Comparison of ENCODE assay signal across 9 mouse cellular contexts in genomic region chr1:86433359-86433758, GRCm38 (mm10). TPM values are rescaled to one million over a fixed set of nuclear protein-coding genes. Genes with fewer than 3 reads are reported as not detected.
DNase-seq lines count a peak whose midpoint lies in the region; ATAC-seq and TF ChIP-seq lines count a peak whose summit lies in the region.
"Had no signal": no experiment of that assay in that cellular context is flagged by ENCODE, and none has a peak within 500 bp of the region (broad histone marks: within the 10 kb centered on the region; RNA-seq: fewer than 3 reads in every experiment).

No protein-coding gene starts in this region.

- 63% methylated on average over 7 of the region's 7 CpGs for WGBS in kidney, postnatal 0 days
- 81% methylated on average over 7 of the region's 7 CpGs for WGBS in forebrain, embryonic 11.5 days
- 78% methylated on average over 7 of the region's 7 CpGs for WGBS in intestine, embryonic 15.5 days

- no peak overlapping the region for H3ac ChIP-seq in myocyte (ENCODE audit: control insufficient read depth, insufficient read length)

- H3K79me2 ChIP-seq in myocyte (ENCODE audit: control insufficient read depth, insufficient read depth): no peaks in the 10 kb centered on the region

- no peak overlapping the region for H3K4me2 ChIP-seq in kidney, postnatal 0 days (ENCODE audit: low read length)
- H3K4me2 ChIP-seq in forebrain, embryonic 11.5 days (ENCODE audit: low read depth, low read length, severe bottlenecking): no peak overlapping the region
- peak overlapping the region; percentile 86; the same call in 1 of the 2 replicates for H3K4me2 ChIP-seq in intestine, embryonic 15.5 days (replicated peaks)
- peak overlapping the region; percentile 77 for H3K4me2 ChIP-seq in myocyte (ENCODE audit: low read depth)

- DNase-seq in kidney, postnatal 0 days (ENCODE audit: low spot score): no peak
- no peak for DNase-seq in kidney, postnatal 25 days
- DNase-seq in forebrain, embryonic 11.5 days (ENCODE audit: low spot score): no peak
- DNase-seq in layer of hippocampus, postnatal 10 days (ENCODE audit: low spot score in 2 of 2): no peak
- DNase-seq in gastrocnemius, adult 8-10 months (ENCODE audit: low spot score in 2 of 2): no peak

- no peaks in the 10 kb centered on the region for H3K36me3 ChIP-seq in kidney, postnatal 0 days (ENCODE audit: insufficient read depth, low read length)
- no peaks in the 10 kb centered on the region for H3K36me3 ChIP-seq in forebrain, embryonic 11.5 days (ENCODE audit: control insufficient read depth, insufficient read depth, low read length)
- no peaks in the 10 kb centered on the region for H3K36me3 ChIP-seq in intestine, embryonic 15.5 days
- no peaks in the 10 kb centered on the region for H3K36me3 ChIP-seq in myocyte (ENCODE audit: control insufficient read depth, insufficient read depth)

- TF ChIP-seq CTCF in kidney, postnatal 0 days (IDR thresholded peaks at IDR 0.05; ENCODE audit: low read depth): no peak

- no peaks in the 10 kb centered on the region for H3K27me3 ChIP-seq in kidney, postnatal 0 days (ENCODE audit: insufficient read depth, low read length)
- no peaks in the 10 kb centered on the region for H3K27me3 ChIP-seq in forebrain, embryonic 11.5 days (ENCODE audit: control insufficient read depth, insufficient read depth, low read length)
- no peaks in the 10 kb centered on the region for H3K27me3 ChIP-seq in intestine, embryonic 15.5 days (replicated peaks)
- no peaks in the 10 kb centered on the region for H3K27me3 ChIP-seq in myocyte (ENCODE audit: control insufficient read depth, insufficient read depth, insufficient read length)

- peaks cover 16% of the 10 kb centered on the region for H3K4me1 ChIP-seq in kidney, postnatal 0 days (replicated peaks; ENCODE audit: insufficient read depth, low read length)
- H3K4me1 ChIP-seq in forebrain, embryonic 11.5 days (replicated peaks; ENCODE audit: control insufficient read depth, insufficient read depth, low read length): peaks cover 25% of the 10 kb centered on the region
- peaks cover 35% of the 10 kb centered on the region for H3K4me1 ChIP-seq in intestine, embryonic 15.5 days (replicated peaks)

- H3K27ac ChIP-seq in kidney, postnatal 0 days: peak overlapping the region; percentile 98
- peak overlapping the region; percentile 100 for H3K27ac ChIP-seq in forebrain, embryonic 11.5 days (ENCODE audit: low read depth, low read length)
- peak overlapping the region; percentile 94 for H3K27ac ChIP-seq in intestine, embryonic 15.5 days

- H3K4me3 ChIP-seq in kidney, postnatal 0 days (replicated peaks; ENCODE audit: low read depth, low read length): no peak overlapping the region
- no peak overlapping the region for H3K4me3 ChIP-seq in forebrain, embryonic 11.5 days (ENCODE audit: low read depth, low read length)
- H3K4me3 ChIP-seq in intestine, embryonic 15.5 days (replicated peaks): no peak overlapping the region
- H3K4me3 ChIP-seq in myocyte: peak overlapping the region; percentile 20

- H3K9ac ChIP-seq in kidney, postnatal 0 days (ENCODE audit: low read depth, low read length): no peak overlapping the region
- H3K9ac ChIP-seq in forebrain, embryonic 11.5 days (ENCODE audit: low read length): no peak overlapping the region; the same call in 1 of the 2 replicates
- H3K9ac ChIP-seq in intestine, embryonic 15.5 days: no peak overlapping the region

- ATAC-seq in kidney, postnatal 0 days (replicated peaks; ENCODE audit: low FRiP score, low read depth): no peak
- ATAC-seq in forebrain, embryonic 11.5 days (replicated peaks; ENCODE audit: low FRiP score): no peak
- ATAC-seq in intestine, embryonic 15.5 days: no peak
- ATAC-seq in megakaryocyte progenitor cell, adult 5-6 weeks (replicated peaks; ENCODE audit: poor library complexity): no peak

- no peak for TF ChIP-seq POLR2A in myocyte (IDR thresholded peaks at IDR 0.05; ENCODE audit: insufficient read length, low read depth)

- no peaks in the 10 kb centered on the region for H3K9me3 ChIP-seq in kidney, postnatal 0 days (replicated peaks; ENCODE audit: low read length)
- no peaks in the 10 kb centered on the region for H3K9me3 ChIP-seq in forebrain, embryonic 11.5 days (ENCODE audit: control insufficient read depth, low read length)
- H3K9me3 ChIP-seq in intestine, embryonic 15.5 days: no peaks in the 10 kb centered on the region

TF ChIP-seq in myocyte, 11 proteins besides CTCF, POLR2A, EP300 and RAD21:
- no peak for TF ChIP-seq SRF (IDR thresholded peaks at IDR 0.05; ENCODE audit: control insufficient read depth, insufficient read length, low read depth)
- no peak for TF ChIP-seq USF1 (IDR thresholded peaks at IDR 0.05; ENCODE audit: low read depth)
- no peak for TF ChIP-seq MYOD1 (IDR thresholded peaks at IDR 0.05; ENCODE audit: control insufficient read depth in 1 of 3, insufficient read length in 2 of 3, low read depth in 2 of 3)
- TF ChIP-seq TCF3 (IDR thresholded peaks at IDR 0.05; ENCODE audit: insufficient read length, low read depth): no peak
- TF ChIP-seq REST (IDR thresholded peaks at IDR 0.05; ENCODE audit: insufficient read depth, insufficient read length): no peak
- TF ChIP-seq MYOG (IDR thresholded peaks at IDR 0.05; ENCODE audit: control insufficient read depth in 1 of 3, insufficient read depth in 1 of 3, insufficient read length in 2 of 3, low read depth in 2 of 3): no peak
- TF ChIP-seq E2F4 (IDR thresholded peaks at IDR 0.05; ENCODE audit: insufficient read depth): no peak
- TF ChIP-seq MAX (IDR thresholded peaks at IDR 0.05; ENCODE audit: low read depth): no peak
- TF ChIP-seq POLR2AphosphoS2 (IDR thresholded peaks at IDR 0.05; ENCODE audit: insufficient read length, low read depth): no peak
- TF ChIP-seq CEBPB (IDR thresholded peaks at IDR 0.05; ENCODE audit: insufficient read depth, poor library complexity, severe bottlenecking): no peak

RNA-seq across cellular contexts. Expression of gene Tex44, which starts 7.2 kb away (rescaled TPM):
- polyA plus RNA-seq in kidney, postnatal 0 days (2015; fragmentation: Nextera tagmentation; extraction: Ambion mirVana): not detected in 2 replicates
- not detected in 2 replicates for polyA plus RNA-seq in forebrain, embryonic 11.5 days (2014; fragmentation: Nextera tagmentation; extraction: Ambion mirVana)
- polyA plus RNA-seq in intestine, embryonic 15.5 days (2015; fragmentation: Nextera tagmentation; extraction: Ambion mirVana): not detected in 2 replicates
- not detected for polyA plus RNA-seq in myocyte (2012; fragmentation: generic; extraction: Trizol)
- not detected for total RNA-seq in layer of hippocampus, postnatal 10 days (2021)
- total RNA-seq in gastrocnemius, adult 8-10 months (2022): not detected
- not detected in 2 replicates for total RNA-seq in megakaryocyte progenitor cell, adult 5-6 weeks (2015)
- not detected in 2 replicates for total RNA-seq in megakaryocyte progenitor cell, adult 5-6 weeks (2017)
- polyA plus RNA-seq: cerebellum, adult 2 months had no signal

RNA-seq across cellular contexts. Expression of gene Nmur1, which starts 7.3 kb away (rescaled TPM):
- not detected in 2 replicates for polyA plus RNA-seq in kidney, postnatal 0 days (2015; fragmentation: Nextera tagmentation; extraction: Ambion mirVana)
- polyA plus RNA-seq in forebrain, embryonic 11.5 days (2014; fragmentation: Nextera tagmentation; extraction: Ambion mirVana): 0.72 TPM in 1 of 2 replicates, not detected in the other
- polyA plus RNA-seq in intestine, embryonic 15.5 days (2015; fragmentation: Nextera tagmentation; extraction: Ambion mirVana): 0.27 and 0.36 TPM in 2 replicates
- not detected for polyA plus RNA-seq in myocyte (2012; fragmentation: generic; extraction: Trizol)
- not detected for total RNA-seq in layer of hippocampus, postnatal 10 days (2021)
- not detected for total RNA-seq in gastrocnemius, adult 8-10 months (2022)
- 1.0 TPM in 1 of 2 replicates, not detected in the other for total RNA-seq in megakaryocyte progenitor cell, adult 5-6 weeks (2015)
- total RNA-seq in megakaryocyte progenitor cell, adult 5-6 weeks (2017): not detected in 2 replicates

Comparison
In these comparisons a context has a peak if more than half of its experiments do, and no peak if none do; other contexts are left out.
1. H3K4me2 ChIP-seq: peak in intestine, embryonic 15.5 days (single experiment) and myocyte (single experiment); none in kidney, postnatal 0 days (single experiment) and forebrain, embryonic 11.5 days (single experiment).
2. Peak in every context shown above with its lines, with median percentiles within 50 percentile points of each other: H3K27ac ChIP-seq.